Mouse (Mus musculus) forebrain, embryonic 10.5 days (tissue): Measurements from ENCODE around the gene Ccdc8. TPM values are rescaled to one million over a fixed set of nuclear protein-coding genes. Genes with fewer than 3 reads are reported as not detected.

Experiments
- DNase-seq: peaks from one replicate; pipeline ENCODE4 v3.0.0-alpha.2; 2017; ENCODE audit warnings: low spot score; ENCODE audit errors: extremely low spot score
- H3K27ac ChIP-seq: fragments of 300-500 bp; sonication (generic); 2 replicates; pipeline ENCODE4 v1.5.1; 2016; ENCODE audit warnings: mild to moderate bottlenecking
- H3K27me3 ChIP-seq: fragments of 300-500 bp; sonication (generic); 2 replicates; pipeline ENCODE4 v1.6.1; 2016; ENCODE audit warnings: mild to moderate bottlenecking; ENCODE audit not compliant: poor library complexity, severe bottlenecking
- H3K36me3 ChIP-seq: fragments of 300-500 bp; sonication (generic); replicated peaks from 2 replicates; pipeline ENCODE4 v1.6.1; 2016; ENCODE audit warnings: mild to moderate bottlenecking, moderate library complexity
- H3K4me1 ChIP-seq: fragments of 300-500 bp; sonication (generic); 2 replicates; pipeline ENCODE4 v1.6.1; 2016
- H3K4me3 ChIP-seq: fragments of 300-500 bp; sonication (generic); 2 replicates; pipeline ENCODE4 v1.5.1; 2016; ENCODE audit warnings: mild to moderate bottlenecking, moderate library complexity
- H3K9me3 ChIP-seq: fragments of 300-500 bp; sonication (generic); 2 replicates; pipeline ENCODE4 v1.6.1; 2016; ENCODE audit warnings: mild to moderate bottlenecking, moderate library complexity
- WGBS: fragments of 180-500 bp; shearing (Covaris S2); methylation state at CpG from one replicate; pipeline ENCODE4 v1.1.7; 2016; 5-methylcytosine and 5-hydroxymethylcytosine counted together
- polyA plus RNA-seq: library from polyadenylated mRNA; unstranded; fragments of >200 nt; fragmentation: Nextera tagmentation; extraction: Ambion mirVana; gene quantifications from 2 replicates; pipeline ENCODE4 v1.2.1, GENCODE M21; 2016

Gene Ccdc8
- polyA plus RNA-seq, 1 experiment from 2014 or later = 8.9 TPM

- 16% methylated on average over 7 of the region's 7 CpGs for WGBS
- Histone ChIP-seq H3K27ac (no peak overlapping the region), H3K9me3 (no peaks in the 10 kb centered on the region), H3K4me1 (peaks cover 10% of the 10 kb centered on the region; the same call in 1 of the 2 replicates), H3K4me3 (no peak overlapping the region), H3K27me3 (no peaks in the 10 kb centered on the region), H3K36me3 (peaks cover 79% of the 10 kb centered on the region)
- peak; percentile 84 for DNase-seq
Observed at GRCm38 (mm10) chr7:17002375-17003195, 10.1 kb downstream of the Ccdc8 start.

GRCm38 (mm10) chr7:17003230-17003960 is 10.9 kb downstream of the Ccdc8 start:
- WGBS = 87% methylated on average over 7 of the region's 7 CpGs
- Histone ChIP-seq H3K9me3 (no peaks in the 10 kb centered on the region), H3K36me3 (peaks cover 79% of the 10 kb centered on the region), H3K27ac (no peak overlapping the region), H3K4me3 (no peak overlapping the region), H3K27me3 (no peaks in the 10 kb centered on the region), H3K4me1 (peaks cover 3% of the 10 kb centered on the region; the same call in 1 of the 2 replicates)
- no peak for DNase-seq

- 85% methylated on average over 7 of the region's 7 CpGs for WGBS
- no peak for DNase-seq
- Histone ChIP-seq H3K4me1 (no peaks in the 10 kb centered on the region), H3K9me3 (no peaks in the 10 kb centered on the region), H3K27me3 (no peaks in the 10 kb centered on the region), H3K36me3 (peaks cover 82% of the 10 kb centered on the region), H3K4me3 (no peak overlapping the region), H3K27ac (no peak overlapping the region)
Observed at GRCm38 (mm10) chr7:17004716-17005115, 12.2 kb downstream of the Ccdc8 start.

GRCm38 (mm10) chr7:17007300-17007699 is 14.8 kb downstream of the Ccdc8 start:
- peaks cover 93% of the 10 kb centered on the region for H3K36me3 ChIP-seq
- DNase-seq = no peak
- H3K4me1 ChIP-seq = no peaks in the 10 kb centered on the region
- H3K4me3 ChIP-seq = no peak overlapping the region
- H3K9me3 ChIP-seq = no peaks in the 10 kb centered on the region
- H3K27ac ChIP-seq = no peak overlapping the region
- no peaks in the 10 kb centered on the region for H3K27me3 ChIP-seq
- 87% methylated on average over 4 of the region's 4 CpGs for WGBS

- peaks cover 100% of the 10 kb centered on the region for H3K36me3 ChIP-seq
- no peaks in the 10 kb centered on the region for H3K27me3 ChIP-seq
- DNase-seq = no peak
- no peaks in the 10 kb centered on the region for H3K4me1 ChIP-seq
- H3K27ac ChIP-seq = no peak overlapping the region
- WGBS = 92% methylated on average over 16 of the region's 16 CpGs
- H3K4me3 ChIP-seq = no peak overlapping the region
- no peaks in the 10 kb centered on the region for H3K9me3 ChIP-seq
Observed at GRCm38 (mm10) chr7:17009326-17010009, 17.0 kb downstream of the Ccdc8 start.

GRCm38 (mm10) chr7:17010010-17010347 is 17.5 kb downstream of the Ccdc8 start:
- DNase-seq = no peak

GRCm38 (mm10) chr7:17011909-17012590 is 19.5 kb downstream of the Ccdc8 start:
- DNase-seq = no peak
- H3K36me3 ChIP-seq = peaks cover 100% of the 10 kb centered on the region
- H3K4me1 ChIP-seq = no peaks in the 10 kb centered on the region
- no peak overlapping the region for H3K4me3 ChIP-seq
- no peak overlapping the region for H3K27ac ChIP-seq
- H3K27me3 ChIP-seq = no peaks in the 10 kb centered on the region
- H3K9me3 ChIP-seq = no peaks in the 10 kb centered on the region
- WGBS = 94% methylated on average over 7 of the region's 7 CpGs

More at GRCm38 (mm10) chr7:17010010-17010347, 17.5 kb downstream of the Ccdc8 start:
- WGBS = 96% methylated on average over 5 of the region's 5 CpGs
- H3K27ac ChIP-seq = no peak overlapping the region
- no peaks in the 10 kb centered on the region for H3K27me3 ChIP-seq
- H3K4me1 ChIP-seq = no peaks in the 10 kb centered on the region
- no peaks in the 10 kb centered on the region for H3K9me3 ChIP-seq
- no peak overlapping the region for H3K4me3 ChIP-seq
- H3K36me3 ChIP-seq = peaks cover 100% of the 10 kb centered on the region

GRCm38 (mm10) chr7:17015381-17015780 is 22.9 kb downstream of the Ccdc8 start:
- Histone ChIP-seq H3K9me3 (no peaks in the 10 kb centered on the region), H3K36me3 (peaks cover 98% of the 10 kb centered on the region), H3K4me1 (no peaks in the 10 kb centered on the region), H3K4me3 (no peak overlapping the region), H3K27ac (no peak overlapping the region), H3K27me3 (no peaks in the 10 kb centered on the region)
- no peak for DNase-seq
- 87% methylated on average over 6 of the region's 6 CpGs for WGBS

- H3K36me3 ChIP-seq = peaks cover 98% of the 10 kb centered on the region
- 96% methylated on average over 1 of the region's 1 CpGs for WGBS
- H3K27ac ChIP-seq = no peak overlapping the region
- no peaks in the 10 kb centered on the region for H3K9me3 ChIP-seq
- no peak overlapping the region for H3K4me3 ChIP-seq
- no peaks in the 10 kb centered on the region for H3K4me1 ChIP-seq
- H3K27me3 ChIP-seq = no peaks in the 10 kb centered on the region
- no peak for DNase-seq
Observed at GRCm38 (mm10) chr7:17017036-17017435, 24.5 kb downstream of the Ccdc8 start.

- Histone ChIP-seq H3K4me3 (no peak overlapping the region), H3K27ac (no peak overlapping the region), H3K4me1 (no peaks in the 10 kb centered on the region), H3K9me3 (no peaks in the 10 kb centered on the region), H3K27me3 (no peaks in the 10 kb centered on the region), H3K36me3 (peaks cover 98% of the 10 kb centered on the region)
- 88% methylated on average over 2 of the region's 2 CpGs for WGBS
- DNase-seq = no peak
Observed at GRCm38 (mm10) chr7:17017921-17018320, 25.4 kb downstream of the Ccdc8 start.

GRCm38 (mm10) chr7:17019426-17020166 is 27.1 kb downstream of the Ccdc8 start:
- H3K27ac ChIP-seq = no peak overlapping the region
- no peak for DNase-seq
- H3K4me3 ChIP-seq = no peak overlapping the region
- H3K4me1 ChIP-seq = peaks cover 10% of the 10 kb centered on the region
- no peaks in the 10 kb centered on the region for H3K9me3 ChIP-seq
- H3K27me3 ChIP-seq = no peaks in the 10 kb centered on the region
- 91% methylated on average over 7 of the region's 7 CpGs for WGBS
- H3K36me3 ChIP-seq = peaks cover 98% of the 10 kb centered on the region

GRCm38 (mm10) chr7:17022176-17022575 is 29.7 kb downstream of the Ccdc8 start:
- Histone ChIP-seq H3K27ac (no peak overlapping the region), H3K36me3 (peaks cover 88% of the 10 kb centered on the region), H3K9me3 (no peaks in the 10 kb centered on the region), H3K4me1 (peaks cover 35% of the 10 kb centered on the region), H3K27me3 (no peaks in the 10 kb centered on the region), H3K4me3 (no peak overlapping the region)
- DNase-seq = no peak
- WGBS = 98% methylated on average over 15 of the region's 15 CpGs
